Mouse (Mus musculus): ENCODE results near the gene Add2. TPM values are rescaled to one million over a fixed set of nuclear protein-coding genes. Genes with fewer than 3 reads are reported as not detected.

Add2 gene
- polyA plus RNA-seq, 1 experiment from 2014 or later: 16.4 TPM

DNA sequence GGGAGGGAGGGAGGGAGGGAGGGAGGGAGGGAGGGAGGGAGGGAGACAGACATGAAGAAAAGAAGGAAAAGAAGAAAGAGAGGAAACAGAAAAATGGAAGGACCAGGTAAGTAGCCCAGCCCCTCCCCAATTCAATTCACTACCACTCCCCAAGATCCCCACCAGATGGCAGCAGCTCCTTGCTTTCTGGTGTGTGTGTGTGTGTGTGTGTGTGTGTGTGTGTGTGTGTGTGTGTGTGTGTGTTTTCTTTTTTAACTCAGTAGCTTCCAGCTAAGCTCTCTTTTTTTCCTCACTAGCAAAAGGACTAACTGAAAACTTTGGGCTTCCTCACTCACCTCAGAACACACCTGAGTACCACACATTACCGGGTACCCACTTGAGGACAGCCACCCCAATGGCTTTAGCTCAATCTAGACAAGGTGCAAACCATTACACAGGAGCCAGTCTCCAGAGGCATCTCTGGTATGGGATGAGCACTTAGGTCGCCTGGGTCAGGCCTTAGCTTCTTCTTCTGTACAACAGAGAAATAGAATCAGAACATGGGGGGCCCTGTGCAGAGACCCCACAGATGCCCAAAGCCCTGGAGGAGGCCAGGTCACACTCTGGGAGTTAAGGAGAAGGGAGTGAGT, 98.6 kb downstream of the Add2 start:
- Histone ChIP-seq H3K9ac (ENCODE audit: low read depth, low read length) (no peak overlapping the region), H3K36me3 (ENCODE audit: control insufficient read depth, insufficient read depth, low read length) (no peaks in the 10 kb centered on the region), H3K4me1 (ENCODE audit: control insufficient read depth, insufficient read depth, low read length) (no peaks in the 10 kb centered on the region), H3K27me3 (ENCODE audit: control insufficient read depth, insufficient read depth, low read length) (no peaks in the 10 kb centered on the region), H3K4me2 (no peak overlapping the region), H3K4me3 (ENCODE audit: low read depth, low read length) (no peak overlapping the region), H3K27ac (ENCODE audit: low read depth, low read length) (no peak overlapping the region), H3K9me3 (replicated peaks; ENCODE audit: control insufficient read depth, low read length) (no peaks in the 10 kb centered on the region)
- 62% methylated on average over 2 of the region's 2 CpGs for WGBS (ENCODE audit: insufficient replicate concordance)
- ATAC-seq (replicated peaks; ENCODE audit: insufficient number of reproducible peaks, low FRiP score, low TSS enrichment): no peak

DNA sequence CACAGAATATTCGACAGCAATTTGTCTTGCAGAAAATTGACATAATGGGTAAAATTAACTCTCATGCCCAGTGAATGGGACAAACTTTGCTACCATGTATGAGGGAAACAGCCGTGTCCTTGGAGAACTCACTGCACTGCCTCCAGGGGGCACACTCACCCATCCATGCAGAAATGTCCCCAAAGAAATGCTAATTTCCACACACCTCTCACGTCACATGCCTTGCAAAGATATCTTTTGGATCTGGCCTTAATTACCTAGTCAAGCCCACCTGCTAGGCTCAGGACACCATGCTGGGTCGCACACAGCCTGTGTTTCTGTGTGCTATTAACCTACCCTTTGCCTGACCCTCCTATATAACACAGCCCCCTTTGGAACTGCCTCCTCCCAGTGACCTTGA, 100.0 kb downstream of the Add2 start:
- 54% methylated on average over 4 of the region's 4 CpGs for WGBS (ENCODE audit: insufficient replicate concordance)
- no peak for ATAC-seq (replicated peaks; ENCODE audit: insufficient number of reproducible peaks, low FRiP score, low TSS enrichment)
- H3K36me3 ChIP-seq (ENCODE audit: control insufficient read depth, insufficient read depth, low read length): no peaks in the 10 kb centered on the region
- no peak overlapping the region for H3K27ac ChIP-seq (ENCODE audit: low read depth, low read length)
- no peak overlapping the region for H3K4me2 ChIP-seq
- no peaks in the 10 kb centered on the region for H3K9me3 ChIP-seq (replicated peaks; ENCODE audit: control insufficient read depth, low read length)
- H3K4me1 ChIP-seq (ENCODE audit: control insufficient read depth, insufficient read depth, low read length): no peaks in the 10 kb centered on the region
- H3K27me3 ChIP-seq (ENCODE audit: control insufficient read depth, insufficient read depth, low read length): no peaks in the 10 kb centered on the region
- H3K4me3 ChIP-seq (ENCODE audit: low read depth, low read length): no peak overlapping the region
- no peak overlapping the region for H3K9ac ChIP-seq (ENCODE audit: low read depth, low read length)

DNA sequence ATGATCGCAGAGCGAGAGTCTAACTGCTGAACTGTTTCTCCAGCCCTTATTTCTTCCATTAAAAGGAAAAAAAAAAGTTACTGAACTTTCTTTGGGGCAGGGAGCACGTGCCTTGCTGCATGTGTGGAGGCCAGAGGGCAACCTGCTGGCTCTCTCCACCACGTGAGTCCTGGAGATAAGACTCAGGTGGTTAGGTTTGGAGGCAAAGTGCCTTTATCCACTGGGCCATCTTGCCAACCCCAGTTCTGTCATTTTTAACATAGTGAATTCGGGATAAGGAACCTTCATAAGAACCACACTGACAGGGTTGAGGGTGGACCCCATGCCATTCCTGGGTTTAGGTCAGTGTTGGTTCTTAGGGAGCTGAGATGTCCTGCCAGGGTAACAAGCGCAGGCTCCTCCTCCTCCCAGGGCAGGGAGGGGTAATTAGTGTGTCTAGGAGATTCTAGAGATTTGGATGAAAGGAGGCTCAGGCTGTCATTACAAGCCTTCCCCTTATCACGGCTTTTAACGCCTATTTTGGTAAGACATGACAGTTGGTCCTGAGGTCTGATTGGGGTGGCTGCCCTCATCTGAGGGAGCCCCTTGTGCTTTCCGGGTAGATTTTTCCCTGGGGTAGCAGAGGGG, 101.5 kb downstream of the Add2 start:
- H3K27me3 ChIP-seq (ENCODE audit: control insufficient read depth, insufficient read depth, low read length): no peaks in the 10 kb centered on the region
- no peak for ATAC-seq (replicated peaks; ENCODE audit: insufficient number of reproducible peaks, low FRiP score, low TSS enrichment)
- no peak overlapping the region for H3K9ac ChIP-seq (ENCODE audit: low read depth, low read length)
- no peaks in the 10 kb centered on the region for H3K4me1 ChIP-seq (ENCODE audit: control insufficient read depth, insufficient read depth, low read length)
- H3K9me3 ChIP-seq (replicated peaks; ENCODE audit: control insufficient read depth, low read length): no peaks in the 10 kb centered on the region
- no peak overlapping the region for H3K27ac ChIP-seq (ENCODE audit: low read depth, low read length)
- 51% methylated on average over 9 of the region's 9 CpGs for WGBS (ENCODE audit: insufficient replicate concordance)
- H3K4me2 ChIP-seq: no peak overlapping the region
- no peak overlapping the region for H3K4me3 ChIP-seq (ENCODE audit: low read depth, low read length)
- H3K36me3 ChIP-seq (ENCODE audit: control insufficient read depth, insufficient read depth, low read length): no peaks in the 10 kb centered on the region

DNA sequence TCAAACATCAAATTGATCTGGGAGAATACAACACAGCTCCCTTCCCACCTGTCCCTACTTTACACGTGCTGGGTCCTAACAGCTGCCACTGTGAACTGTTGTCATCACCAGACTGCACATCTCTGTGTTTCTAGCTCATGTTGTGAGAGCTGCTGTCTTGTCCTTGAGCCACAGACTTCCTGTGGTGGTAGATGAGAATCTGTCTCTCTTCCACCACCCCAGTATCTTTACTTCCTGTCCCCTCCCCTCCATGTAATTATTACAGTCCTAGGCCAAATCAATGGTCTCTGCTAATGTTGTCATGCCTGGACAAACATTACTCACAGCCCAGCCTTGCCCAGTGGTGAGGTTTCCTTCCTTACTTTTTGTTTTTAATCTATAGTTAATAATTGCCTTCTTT, 105.4 kb downstream of the Add2 start:
- 63% methylated on average over 1 of the region's 1 CpGs for WGBS (ENCODE audit: insufficient replicate concordance)

DNA sequence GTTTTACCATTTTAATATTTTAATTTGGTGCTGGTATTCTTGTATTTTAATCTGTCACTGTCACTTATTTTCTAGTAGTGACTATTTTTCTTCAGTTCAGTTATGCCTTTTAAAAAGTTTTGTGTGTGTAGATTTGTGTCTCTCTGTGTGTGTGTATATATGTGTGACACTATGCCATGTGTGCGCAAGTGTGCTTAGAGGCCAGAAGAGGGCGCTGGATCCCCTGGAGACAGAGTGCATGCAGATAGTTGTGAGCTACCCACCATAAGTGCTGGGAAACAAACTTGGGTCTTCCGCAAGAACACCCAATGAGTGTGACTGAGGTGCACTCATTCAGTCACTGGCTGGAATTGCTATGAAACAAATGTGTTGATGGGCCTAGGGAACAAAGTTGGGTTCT, 107.7 kb downstream of the Add2 start:
- Histone ChIP-seq H3K4me1 (ENCODE audit: control insufficient read depth, insufficient read depth, low read length) (no peaks in the 10 kb centered on the region), H3K4me2 (no peak overlapping the region), H3K9me3 (replicated peaks; ENCODE audit: control insufficient read depth, low read length) (peaks cover 3% of the 10 kb centered on the region; the same call in 1 of the 2 replicates), H3K27me3 (ENCODE audit: control insufficient read depth, insufficient read depth, low read length) (no peaks in the 10 kb centered on the region), H3K27ac (ENCODE audit: low read depth, low read length) (no peak overlapping the region), H3K4me3 (ENCODE audit: low read depth, low read length) (no peak overlapping the region), H3K9ac (ENCODE audit: low read depth, low read length) (no peak overlapping the region), H3K36me3 (ENCODE audit: control insufficient read depth, insufficient read depth, low read length) (no peaks in the 10 kb centered on the region)
- ATAC-seq (replicated peaks; ENCODE audit: insufficient number of reproducible peaks, low FRiP score, low TSS enrichment): no peak
- 81% methylated on average over 3 of the region's 3 CpGs for WGBS (ENCODE audit: insufficient replicate concordance)

More for the DNA sequence above, 105.4 kb downstream of the Add2 start:
- Histone ChIP-seq H3K9ac (ENCODE audit: low read depth, low read length) (no peak overlapping the region), H3K4me1 (ENCODE audit: control insufficient read depth, insufficient read depth, low read length) (no peaks in the 10 kb centered on the region), H3K36me3 (ENCODE audit: control insufficient read depth, insufficient read depth, low read length) (no peaks in the 10 kb centered on the region), H3K27me3 (ENCODE audit: control insufficient read depth, insufficient read depth, low read length) (no peaks in the 10 kb centered on the region), H3K9me3 (replicated peaks; ENCODE audit: control insufficient read depth, low read length) (peaks cover 3% of the 10 kb centered on the region; the same call in 1 of the 2 replicates), H3K27ac (ENCODE audit: low read depth, low read length) (no peak overlapping the region), H3K4me2 (no peak overlapping the region), H3K4me3 (ENCODE audit: low read depth, low read length) (no peak overlapping the region)
- ATAC-seq (replicated peaks; ENCODE audit: insufficient number of reproducible peaks, low FRiP score, low TSS enrichment): no peak

DNA sequence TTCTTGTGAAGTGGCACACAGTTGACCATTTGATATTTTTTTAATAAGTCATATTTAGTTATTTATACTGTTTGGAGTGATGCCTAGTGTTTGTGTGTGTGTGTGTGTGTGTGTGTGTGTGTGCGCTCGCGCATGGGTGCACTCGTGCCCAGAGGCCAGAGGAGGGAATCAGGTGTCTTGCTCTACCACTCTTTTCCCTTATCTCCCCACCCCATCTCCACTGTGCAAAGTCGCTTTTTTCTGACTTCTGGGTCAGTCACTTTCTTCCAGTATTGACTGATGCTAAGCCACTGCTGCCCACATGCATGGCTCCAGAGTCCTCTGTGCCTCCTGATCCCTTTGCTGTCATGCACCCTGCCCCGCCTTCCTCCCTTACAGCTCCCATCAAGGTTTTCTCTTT, 112.8 kb downstream of the Add2 start:
- no peaks in the 10 kb centered on the region for H3K4me1 ChIP-seq (ENCODE audit: control insufficient read depth, insufficient read depth, low read length)
- H3K4me3 ChIP-seq (ENCODE audit: low read depth, low read length): no peak overlapping the region

DNA sequence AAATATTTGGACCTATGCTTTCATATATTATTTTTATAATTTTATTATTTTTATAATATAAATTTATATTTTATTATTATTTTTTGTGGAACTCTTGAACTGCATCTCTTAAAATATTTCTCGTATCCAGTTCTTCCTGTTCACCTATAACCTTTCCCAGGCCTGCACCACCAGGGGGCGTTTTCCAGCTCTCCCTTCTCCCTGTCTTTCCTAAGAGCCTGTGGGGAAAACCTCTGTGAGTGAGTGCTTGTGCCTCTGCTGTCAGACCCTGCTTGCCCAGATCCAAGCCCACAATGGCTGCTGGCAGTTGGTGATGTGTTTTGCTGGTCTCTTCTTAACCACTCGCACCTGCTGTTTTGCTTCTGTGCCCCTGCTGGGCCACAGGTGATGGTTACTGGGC, 113.3 kb downstream of the Add2 start:
- Histone ChIP-seq H3K9ac (ENCODE audit: low read depth, low read length) (no peak overlapping the region), H3K36me3 (ENCODE audit: control insufficient read depth, insufficient read depth, low read length) (no peaks in the 10 kb centered on the region), H3K4me1 (ENCODE audit: control insufficient read depth, insufficient read depth, low read length) (no peaks in the 10 kb centered on the region), H3K9me3 (replicated peaks; ENCODE audit: control insufficient read depth, low read length) (no peaks in the 10 kb centered on the region), H3K4me3 (ENCODE audit: low read depth, low read length) (no peak overlapping the region), H3K27me3 (ENCODE audit: control insufficient read depth, insufficient read depth, low read length) (no peaks in the 10 kb centered on the region), H3K27ac (ENCODE audit: low read depth, low read length) (no peak overlapping the region), H3K4me2 (no peak overlapping the region)
- WGBS (ENCODE audit: insufficient replicate concordance): 23% methylated on average over 3 of the region's 3 CpGs
- ATAC-seq (replicated peaks; ENCODE audit: insufficient number of reproducible peaks, low FRiP score, low TSS enrichment): no peak

More for the DNA sequence above, 112.8 kb downstream of the Add2 start:
- Histone ChIP-seq H3K9ac (ENCODE audit: low read depth, low read length) (no peak overlapping the region), H3K27me3 (ENCODE audit: control insufficient read depth, insufficient read depth, low read length) (no peaks in the 10 kb centered on the region), H3K9me3 (replicated peaks; ENCODE audit: control insufficient read depth, low read length) (peaks cover 2% of the 10 kb centered on the region; the same call in 1 of the 2 replicates), H3K27ac (ENCODE audit: low read depth, low read length) (no peak overlapping the region), H3K36me3 (ENCODE audit: control insufficient read depth, insufficient read depth, low read length) (no peaks in the 10 kb centered on the region), H3K4me2 (no peak overlapping the region)
- ATAC-seq (replicated peaks; ENCODE audit: insufficient number of reproducible peaks, low FRiP score, low TSS enrichment): no peak
- 84% methylated on average over 6 of the region's 6 CpGs for WGBS (ENCODE audit: insufficient replicate concordance)

DNA sequence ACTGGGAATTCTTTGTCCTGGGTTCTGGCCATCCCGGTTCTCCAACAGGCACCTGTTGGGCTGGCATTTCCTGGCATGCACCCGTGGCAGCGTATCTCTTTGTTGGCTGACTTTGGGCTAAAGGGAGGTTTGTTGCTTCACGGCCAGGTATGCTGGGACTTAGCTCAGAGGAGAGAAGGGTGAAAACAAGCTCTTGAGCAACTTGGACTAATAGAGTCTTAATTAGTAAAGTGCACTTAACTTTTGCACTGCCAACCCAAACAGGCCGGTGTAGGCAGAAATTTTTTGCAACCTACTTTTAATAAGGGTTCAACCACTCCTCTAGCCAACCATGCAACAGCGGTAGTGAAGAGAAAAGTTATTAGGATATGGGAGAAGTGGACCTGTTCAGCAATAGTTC, 116.5 kb downstream of the Add2 start:
- Histone ChIP-seq H3K27me3 (ENCODE audit: control insufficient read depth, insufficient read depth, low read length) (no peaks in the 10 kb centered on the region), H3K9ac (ENCODE audit: low read depth, low read length) (no peak overlapping the region), H3K4me1 (ENCODE audit: control insufficient read depth, insufficient read depth, low read length) (no peaks in the 10 kb centered on the region), H3K36me3 (ENCODE audit: control insufficient read depth, insufficient read depth, low read length) (no peaks in the 10 kb centered on the region), H3K27ac (ENCODE audit: low read depth, low read length) (no peak overlapping the region), H3K4me3 (ENCODE audit: low read depth, low read length) (no peak overlapping the region), H3K9me3 (replicated peaks; ENCODE audit: control insufficient read depth, low read length) (no peaks in the 10 kb centered on the region), H3K4me2 (no peak overlapping the region)
- ATAC-seq (replicated peaks; ENCODE audit: insufficient number of reproducible peaks, low FRiP score, low TSS enrichment): no peak
- WGBS (ENCODE audit: insufficient replicate concordance): 85% methylated on average over 6 of the region's 6 CpGs

DNA sequence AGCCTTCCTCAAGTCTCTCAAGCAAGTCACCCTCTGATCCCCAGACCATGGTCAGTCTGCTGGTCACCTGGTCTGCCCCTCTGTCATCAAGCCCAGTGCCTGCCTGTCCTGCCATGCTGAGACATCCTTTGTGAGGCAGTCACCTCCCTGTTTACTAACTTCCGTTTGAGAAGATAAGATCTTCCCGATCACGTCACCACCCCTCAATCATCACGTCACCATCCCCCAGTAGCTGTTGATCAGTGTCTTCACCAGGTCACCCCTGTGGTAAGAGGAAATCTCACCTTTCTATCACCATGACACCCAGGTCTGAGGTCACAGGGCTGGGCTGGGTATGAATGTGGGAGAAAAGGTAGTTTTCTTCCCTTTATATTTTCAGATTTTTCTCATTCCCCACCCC, 120.0 kb downstream of the Add2 start:
- Histone ChIP-seq H3K4me2 (no peak overlapping the region), H3K4me1 (ENCODE audit: control insufficient read depth, insufficient read depth, low read length) (no peaks in the 10 kb centered on the region), H3K9ac (ENCODE audit: low read depth, low read length) (no peak overlapping the region), H3K9me3 (replicated peaks; ENCODE audit: control insufficient read depth, low read length) (no peaks in the 10 kb centered on the region), H3K27me3 (ENCODE audit: control insufficient read depth, insufficient read depth, low read length) (no peaks in the 10 kb centered on the region), H3K36me3 (ENCODE audit: control insufficient read depth, insufficient read depth, low read length) (no peaks in the 10 kb centered on the region), H3K4me3 (ENCODE audit: low read depth, low read length) (no peak overlapping the region), H3K27ac (ENCODE audit: low read depth, low read length) (no peak overlapping the region)
- WGBS (ENCODE audit: insufficient replicate concordance): 23% methylated on average over 4 of the region's 4 CpGs
- no peak for ATAC-seq (replicated peaks; ENCODE audit: insufficient number of reproducible peaks, low FRiP score, low TSS enrichment)
